Mouse (Mus musculus) CH12.LX (cell line): ENCODE measurements around the gene Enpp1. TPM values are rescaled to one million over a fixed set of nuclear protein-coding genes. Genes with fewer than 3 reads are reported as not detected.

ENCODE experiments used
- DNase-seq: peaks from one replicate; pipeline ENCODE4 v3.0.0-alpha.2; 2013; ENCODE audit errors: extremely low read depth
- H3K27ac ChIP-seq: 2 replicates; pipeline ENCODE4 v1.5.1; 2012; ENCODE audit warnings: low read depth, mild to moderate bottlenecking, control low read depth, moderate library complexity; ENCODE audit not compliant: insufficient read depth
- H3K27me3 ChIP-seq: replicated peaks from 2 replicates; pipeline ENCODE3; 2012; ENCODE audit warnings: inconsistent platforms
- H3K36me3 ChIP-seq, 2 experiments: replicated peaks in 1 of 2; 2 replicates each; pipeline versions ENCODE3 to v1.6.1; 2012; ENCODE audit warnings: inconsistent platforms in 1 of 2, low read length in 1 of 2, mild to moderate bottlenecking in 1 of 2, mixed read lengths in 1 of 2, moderate library complexity in 1 of 2; ENCODE audit not compliant: control insufficient read depth in 1 of 2, insufficient read depth in 1 of 2
- H3K4me1 ChIP-seq, 2 experiments: 2 replicates each; pipeline ENCODE4 v1.6.1; 2012; ENCODE audit warnings: inconsistent platforms in 1 of 2, moderate library complexity in 1 of 2; ENCODE audit not compliant: insufficient read depth in 2 of 2, control insufficient read depth in 1 of 2
- H3K4me2 ChIP-seq: 2 replicates; pipeline ENCODE4 v1.6.1; 2012; ENCODE audit warnings: low read depth, mild to moderate bottlenecking, control low read depth; ENCODE audit not compliant: poor library complexity, insufficient read depth, severe bottlenecking
- H3K4me3 ChIP-seq, 3 experiments: fragments of 150-350 bp in 1 of 3; sonication (generic) in 1 of 3; replicated peaks in 1 of 3; 2 replicates each; pipeline versions ENCODE3 to v1.5.1; 2011 to 2012; ENCODE audit warnings: low read depth in 2 of 3, low read length in 2 of 3, mild to moderate bottlenecking in 2 of 3, moderate library complexity in 2 of 3, control low read depth in 1 of 3, improper control_type of control experiment in 1 of 3, inconsistent platforms in 1 of 3, mixed read lengths in 1 of 3; ENCODE audit not compliant: poor library complexity in 1 of 3
- H3K79me2 ChIP-seq: replicated peaks from 2 replicates; pipeline ENCODE4 v1.6.1; 2012; ENCODE audit warnings: mild to moderate bottlenecking, moderate library complexity; ENCODE audit not compliant: control insufficient read depth, poor library complexity, insufficient read depth, severe bottlenecking; ENCODE audit errors: extremely low read depth
- H3K9ac ChIP-seq: 2 replicates; pipeline ENCODE4 v1.6.1; 2012; ENCODE audit warnings: low read depth, mild to moderate bottlenecking, control low read depth, moderate library complexity; ENCODE audit not compliant: insufficient read depth
- H3K9me3 ChIP-seq: replicated peaks from 2 replicates; pipeline ENCODE3; 2012; ENCODE audit warnings: low read length, inconsistent platforms, mixed read lengths
- CHD1 ChIP-seq: IDR thresholded peaks from 2 replicates; pipeline ENCODE4 v1.6.1; 2012; ENCODE audit warnings: low read depth, low read length, improper control_type of control experiment, inconsistent platforms
- CHD2 ChIP-seq: IDR thresholded peaks from 2 replicates; pipeline ENCODE4 v1.6.1; 2011; ENCODE audit warnings: low read length, improper control_type of control experiment
- E2F4 ChIP-seq: IDR thresholded peaks from 2 replicates; pipeline ENCODE4 v1.6.1; 2011; ENCODE audit warnings: low read depth, low read length, improper control_type of control experiment; ENCODE audit not compliant: insufficient replicate concordance
- ELF1 ChIP-seq: IDR thresholded peaks from 2 replicates; pipeline ENCODE4 v1.6.1; 2014; ENCODE audit warnings: low read depth, mild to moderate bottlenecking, inconsistent platforms, low read length, improper control_type of control experiment
- EP300 ChIP-seq: IDR thresholded peaks from 2 replicates; pipeline ENCODE4 v1.6.1; 2011; ENCODE audit warnings: low read length, improper control_type of control experiment
- IRF4 ChIP-seq: IDR thresholded peaks from 2 replicates; pipeline ENCODE4 v1.6.1; 2014; ENCODE audit warnings: low read depth, mild to moderate bottlenecking, inconsistent platforms, low read length, improper control_type of control experiment
- JUN ChIP-seq: IDR thresholded peaks from 2 replicates; pipeline ENCODE4 v1.6.1; 2011; ENCODE audit warnings: low read depth, mild to moderate bottlenecking, low read length, improper control_type of control experiment, moderate library complexity; ENCODE audit not compliant: insufficient read depth
- MAFK ChIP-seq: IDR thresholded peaks from 2 replicates; pipeline ENCODE4 v1.6.1; 2011; ENCODE audit warnings: low read length, improper control_type of control experiment; ENCODE audit not compliant: insufficient replicate concordance
- MAX ChIP-seq: IDR thresholded peaks from 2 replicates; pipeline ENCODE4 v1.6.1; 2011; ENCODE audit warnings: low read length, improper control_type of control experiment
- MXI1 ChIP-seq: IDR thresholded peaks from 2 replicates; pipeline ENCODE4 v1.6.1; 2011; ENCODE audit warnings: mild to moderate bottlenecking, low read depth, low read length, improper control_type of control experiment
- NRF1 ChIP-seq: IDR thresholded peaks from 2 replicates; pipeline ENCODE4 v1.6.1; 2014; ENCODE audit warnings: low read depth, mild to moderate bottlenecking, inconsistent platforms, low read length, improper control_type of control experiment, moderate library complexity
- PAX5 ChIP-seq: IDR thresholded peaks from 2 replicates; pipeline ENCODE4 v1.6.1; 2012; ENCODE audit warnings: low read length, inconsistent platforms, mixed read lengths
- POLR2A ChIP-seq: IDR thresholded peaks from 2 replicates; pipeline ENCODE4 v1.6.1; 2011; ENCODE audit warnings: low read depth, mild to moderate bottlenecking, improper control_type of control experiment, low read length
- POLR2AphosphoS2 ChIP-seq: IDR thresholded peaks from 2 replicates; pipeline ENCODE4 v1.6.1; 2011; ENCODE audit warnings: low read depth, low read length, improper control_type of control experiment
- RAD21 ChIP-seq: IDR thresholded peaks from 2 replicates; pipeline ENCODE4 v1.6.1; 2011; ENCODE audit warnings: low read depth, mild to moderate bottlenecking, low read length, improper control_type of control experiment, moderate library complexity
- RCOR1 ChIP-seq: conservative IDR thresholded peaks from 2 replicates; pipeline ENCODE4 v1.6.1; 2012; ENCODE audit warnings: low read depth, mild to moderate bottlenecking, inconsistent platforms, low read length, improper control_type of control experiment
- TCF12 ChIP-seq: IDR thresholded peaks from 2 replicates; pipeline ENCODE4 v1.6.1; 2014; ENCODE audit warnings: low read depth, mild to moderate bottlenecking, inconsistent platforms, low read length, improper control_type of control experiment
- UBTF ChIP-seq: IDR thresholded peaks from 2 replicates; pipeline ENCODE4 v1.6.1; 2012; ENCODE audit warnings: low read depth, mild to moderate bottlenecking, inconsistent platforms, low read length, improper control_type of control experiment, moderate library complexity
- USF2 ChIP-seq: conservative IDR thresholded peaks from 2 replicates; pipeline ENCODE4 v1.6.1; 2011; ENCODE audit warnings: low read depth, low read length, improper control_type of control experiment
- ZC3H11A ChIP-seq: IDR thresholded peaks from 2 replicates; pipeline ENCODE4 v1.6.1; 2012; ENCODE audit warnings: low read depth, mild to moderate bottlenecking, inconsistent platforms, low read length, improper control_type of control experiment
- ZKSCAN1 ChIP-seq: IDR thresholded peaks from 2 replicates; pipeline ENCODE4 v1.6.1; 2012; ENCODE audit warnings: low read depth, inconsistent platforms, low read length, improper control_type of control experiment, borderline replicate concordance
- ZMIZ1 ChIP-seq: IDR thresholded peaks from 2 replicates; pipeline ENCODE4 v1.6.1; 2012; ENCODE audit warnings: low read depth, mild to moderate bottlenecking, inconsistent platforms, low read length, improper control_type of control experiment
- ZNF384 ChIP-seq: IDR thresholded peaks from 2 replicates; pipeline ENCODE4 v1.6.1; 2012; ENCODE audit warnings: low read depth, low read length, improper control_type of control experiment, inconsistent platforms
- dilution Hi-C: fragments of 300-500 bp; cut with MboI; formaldehyde crosslinking; loops from 2 replicates; pipeline ENCODE4 v1.14.3; 2020; ENCODE audit warnings: low sequenced_read_pairs; ENCODE audit not compliant: extremely low pct_unique_long_range_greater_than_20kb, extremely low pct_ligation_motif_present
- in situ Hi-C: fragments of 300-500 bp; cut with MboI; formaldehyde crosslinking; loops from 3 replicates; pipeline ENCODE4 v1.14.3; 2019; ENCODE audit warnings: low sequenced_read_pairs, low pct_ligation_motif_present, low pct_unique_long_range_greater_than_20kb, mixed read lengths
- polyA plus RNA-seq: library from polyadenylated mRNA; unstranded; fragments of >175 nt; gene quantifications from 2 replicates; pipeline ENCODE4 v1.2.1, GENCODE M21; 2012; ENCODE audit warnings: low read depth; ENCODE audit not compliant: insufficient read length
- total RNA-seq, 2 experiments: library from RNA; depleted of rRNA; stranded (reverse); fragments of 300-350 nt in 1 of 2; fragments of >200 nt in 1 of 2; gene quantifications; 2 replicates each; pipeline ENCODE4 v1.2.3; 2012 to 2014

The Enpp1 gene
- total and polyA plus RNA-seq, 3 experiments: 0.58 to 2.8 (median 0.87) TPM

DNA sequence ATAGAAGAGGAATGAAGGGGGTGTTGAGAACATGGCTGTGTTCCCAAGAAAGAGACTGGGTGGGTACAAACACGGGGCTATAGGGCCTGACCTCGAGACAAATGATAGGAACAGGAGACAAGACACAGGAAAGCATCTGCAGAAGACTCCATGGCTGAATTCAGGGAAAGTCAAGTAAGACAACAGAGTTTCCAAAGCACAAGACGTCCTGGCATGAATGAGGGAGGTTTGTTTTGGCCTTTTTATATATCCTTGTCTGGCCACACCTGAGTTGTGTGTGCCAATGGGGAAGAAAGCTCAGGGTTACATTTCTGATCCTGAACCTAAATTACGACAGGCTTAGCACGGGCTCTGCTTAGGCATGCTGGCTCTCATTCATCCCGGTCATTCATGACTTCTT, 4.2 kb downstream of the Enpp1 start:
- no peak overlapping the region for H3K27ac ChIP-seq
- TF ChIP-seq ELF1 (no peak), POLR2AphosphoS2 (no peak), JUN (no peak), MAFK (no peak), RCOR1 (no peak), EP300 (no peak), ZKSCAN1 (no peak), PAX5 (no peak), E2F4 (no peak)
- H3K36me3 ChIP-seq: no peaks in the 10 kb centered on the region
- H3K4me1 ChIP-seq: peaks cover 0 to 14% of the 10 kb centered on the region in 2 experiments; a peak in 2 of 4 replicates
- H3K79me2 ChIP-seq: no peaks in the 10 kb centered on the region
- no peaks in the 10 kb centered on the region for H3K9me3 ChIP-seq
- no peak overlapping the region for H3K9ac ChIP-seq
- no peak for DNase-seq
- H3K4me3 ChIP-seq: no peak overlapping the region
- no peak overlapping the region for H3K4me2 ChIP-seq
- dilution Hi-C loops: no loop called here
- peaks cover 12% of the 10 kb centered on the region for H3K27me3 ChIP-seq
- in situ Hi-C loops: no loop called here

- H3K4me3 ChIP-seq: no peak overlapping the region
- H3K27me3 ChIP-seq: peaks cover 7% of the 10 kb centered on the region
- H3K9me3 ChIP-seq: no peaks in the 10 kb centered on the region
- dilution Hi-C loops (no loop called here), in situ Hi-C loops (no loop called here)
- H3K4me1 ChIP-seq: peaks cover 0 to 6% of the 10 kb centered on the region in 2 experiments; a peak in 1 of 4 replicates
- TF ChIP-seq UBTF (no peak), TCF12 (no peak), ZMIZ1 (no peak), ZNF384 (no peak), IRF4 (no peak), CHD1 (no peak), RAD21 (no peak), ZC3H11A (no peak), JUN (no peak), CHD2 (no peak), POLR2A (no peak), USF2 (no peak), MXI1 (no peak), MAX (no peak), ELF1 (no peak), NRF1 (no peak)
- no peak overlapping the region for H3K4me2 ChIP-seq
- H3K9ac ChIP-seq: no peak overlapping the region
- no peaks in the 10 kb centered on the region for H3K79me2 ChIP-seq
- no peak overlapping the region for H3K27ac ChIP-seq
- no peak for DNase-seq
- no peaks in the 10 kb centered on the region for H3K36me3 ChIP-seq
These were observed 5.4 kb downstream of the Enpp1 start for GRCm38 (mm10) chr10:24706431-24707140.
